ENCODE assay signal across 8 mouse cellular contexts in the genomic region with DNA sequence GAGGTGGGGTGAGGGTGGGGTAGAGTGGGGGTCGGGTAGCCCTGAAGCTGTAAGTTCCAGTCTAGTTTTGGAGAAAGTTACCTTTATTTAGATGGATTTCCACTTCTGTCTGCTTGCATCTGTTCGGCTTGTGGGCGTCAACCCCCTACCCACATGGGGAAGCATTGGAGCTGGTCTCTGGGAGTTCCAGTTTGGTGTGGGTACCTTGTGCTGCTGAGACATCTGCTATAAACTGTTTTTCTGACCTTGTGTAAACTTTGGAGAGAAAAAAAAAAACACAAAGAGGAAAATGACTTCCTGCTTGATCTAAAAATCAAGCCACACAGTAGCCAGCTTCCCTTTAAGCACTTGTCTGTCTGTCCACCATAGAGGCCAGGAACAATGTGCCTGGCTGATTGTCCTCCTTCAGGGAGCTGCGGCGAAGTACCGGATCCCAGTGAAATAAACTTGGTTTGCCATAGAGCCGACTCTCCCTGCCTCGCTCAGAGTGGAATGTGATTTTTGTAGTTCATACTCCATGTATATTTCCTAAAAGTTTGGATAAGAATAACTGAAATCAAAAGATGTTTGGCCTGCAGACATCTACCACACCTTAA. TPM values are rescaled to one million over a fixed set of nuclear protein-coding genes. Genes with fewer than 3 reads are reported as not detected.
DNase-seq lines count a peak whose midpoint lies in the region; ATAC-seq and TF ChIP-seq lines count a peak whose summit lies in the region.

No protein-coding gene starts in this region.

- TF ChIP-seq CTCF in bone marrow macrophage, adult 2 months (IDR thresholded peaks at IDR 0.05; ENCODE audit: low read depth, low read length): no peak

- no peak overlapping the region for H3K4me3 ChIP-seq in kidney, embryonic 14.5 days (ENCODE audit: low read length)
- 0 out of 2 replicates have a peak overlapping the region, but pooled peaks have one; percentile 1 for H3K4me3 ChIP-seq in bone marrow macrophage, adult 2 months (ENCODE audit: insufficient read depth, low read length)
- no peak overlapping the region for H3K4me3 ChIP-seq in heart, embryonic 12.5 days

- no peak overlapping the region for H3K4me2 ChIP-seq in kidney, embryonic 14.5 days (replicated peaks; ENCODE audit: low read depth, low read length)
- H3K4me2 ChIP-seq in heart, embryonic 12.5 days: no peak overlapping the region

- H3K9me3 ChIP-seq in kidney, embryonic 14.5 days (ENCODE audit: control insufficient read depth, low read length): no peaks in the 10 kb centered on the region
- H3K9me3 ChIP-seq in heart, embryonic 12.5 days (replicated peaks): no peaks in the 10 kb centered on the region

- peaks cover 13% of the 10 kb centered on the region for H3K4me1 ChIP-seq in kidney, embryonic 14.5 days (ENCODE audit: control insufficient read depth, insufficient read depth, low read length)
- peaks cover 76% of the 10 kb centered on the region for H3K4me1 ChIP-seq in bone marrow macrophage, adult 2 months (ENCODE audit: control insufficient read depth, insufficient read depth, low read length)
- H3K4me1 ChIP-seq in heart, embryonic 12.5 days (replicated peaks): peaks cover 48% of the 10 kb centered on the region

- TF ChIP-seq POLR2A in bone marrow macrophage, adult 2 months (IDR thresholded peaks at IDR 0.05; ENCODE audit: borderline replicate concordance, low read depth, low read length): no peak

- H3K36me3 ChIP-seq in kidney, embryonic 14.5 days (ENCODE audit: control insufficient read depth, insufficient read depth, low read length): peaks cover 14% of the 10 kb centered on the region
- H3K36me3 ChIP-seq in heart, embryonic 12.5 days: peaks cover 3% of the 10 kb centered on the region; the same call in 1 of the 2 replicates

- DNase-seq in kidney, postnatal 25 days: no peak
- peak; percentile 34 to 55 for DNase-seq in lung, adult 18-20 months
- DNase-seq in cerebellum, adult 11 months: no peak
- no peak for DNase-seq in urinary bladder, adult 2 months (ENCODE audit: low spot score)
- DNase-seq in cerebellum, postnatal 10 days: no peak

- ATAC-seq in kidney, embryonic 14.5 days (ENCODE audit: low FRiP score, low TSS enrichment): no peak
- ATAC-seq in heart, embryonic 12.5 days (ENCODE audit: insufficient number of reproducible peaks, low FRiP score): no peak

- peak overlapping the region; percentile 24; the same call in 1 of the 2 replicates for H3K27ac ChIP-seq in kidney, embryonic 14.5 days (ENCODE audit: low read depth, low read length)
- H3K27ac ChIP-seq in bone marrow macrophage, adult 2 months (ENCODE audit: insufficient read depth, low read depth, low read length): peak overlapping the region; percentile 95
- peak overlapping the region; percentile 63; the same call in 1 of the 2 replicates for H3K27ac ChIP-seq in heart, embryonic 12.5 days (ENCODE audit: poor library complexity, severe bottlenecking)

- WGBS in kidney, embryonic 14.5 days: 64% methylated on average over 8 of the region's 8 CpGs
- WGBS in heart, embryonic 12.5 days: 67% methylated on average over 8 of the region's 8 CpGs

- no peak overlapping the region for H3K9ac ChIP-seq in kidney, embryonic 14.5 days (ENCODE audit: low read depth, low read length)
- H3K9ac ChIP-seq in heart, embryonic 12.5 days: no peak overlapping the region

- no peaks in the 10 kb centered on the region for H3K27me3 ChIP-seq in kidney, embryonic 14.5 days (ENCODE audit: control insufficient read depth, insufficient read depth, low read length)
- no peaks in the 10 kb centered on the region for H3K27me3 ChIP-seq in heart, embryonic 12.5 days (replicated peaks)

RNA-seq across cellular contexts. Expression of a gene that starts 48.8 kb away (rescaled TPM):
- polyA plus RNA-seq in kidney, embryonic 14.5 days (2014; fragmentation: Nextera tagmentation; extraction: Ambion mirVana): 7.3 and 10.3 TPM in 2 replicates
- polyA plus RNA-seq in bone marrow macrophage, adult 2 months (2012; ENCODE audit: insufficient read depth, insufficient read length, missing spikeins): 52.5 and 53.2 TPM in 2 replicates
- polyA plus RNA-seq in heart, embryonic 12.5 days (2016; fragmentation: Nextera tagmentation; extraction: Ambion mirVana): 5.0 and 6.0 TPM in 2 replicates
- polyA plus RNA-seq in urinary bladder, adult 2 months (2012; rRNA removed): 6.8 and 10.0 TPM in 2 replicates

Comparison
In these comparisons a context has a peak if more than half of its experiments do, and no peak if none do; other contexts are left out.
1. H3K27ac ChIP-seq: peak in every context shown above with its lines; median percentile 95 in bone marrow macrophage, adult 2 months; 63 in heart, embryonic 12.5 days; 24 in kidney, embryonic 14.5 days.
2. DNase-seq: peak in lung, adult 18-20 months (2 of 2); none in kidney, postnatal 25 days (0 of 2), cerebellum, adult 11 months (single experiment), urinary bladder, adult 2 months (single experiment) and cerebellum, postnatal 10 days (0 of 2).